Mouse (Mus musculus): Measurements from ENCODE around the gene 2310011J03Rik.

Gene 2310011J03Rik

DNA sequence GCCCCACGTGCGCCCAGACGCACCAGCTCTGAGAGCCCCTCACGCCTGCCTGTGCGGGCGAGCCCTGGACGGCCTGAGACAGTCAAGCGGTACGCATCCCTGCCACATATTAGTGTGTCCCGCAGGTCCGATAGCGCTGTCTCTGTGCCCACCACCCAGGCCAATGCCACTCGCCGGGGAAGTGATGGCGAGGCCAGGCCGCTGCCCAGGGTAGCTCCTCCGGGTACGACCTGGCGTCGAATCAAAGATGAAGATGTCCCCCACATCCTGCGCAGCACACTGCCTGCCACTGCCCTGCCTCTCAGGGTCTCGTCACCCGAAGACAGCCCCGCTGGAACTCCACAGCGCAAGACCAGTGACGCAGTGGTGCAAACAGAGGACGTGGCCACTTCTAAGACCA lies 5.0 kb downstream of the 2310011J03Rik start:
- DNase-seq (ENCODE audit: low read depth), result no peak

DNA sequence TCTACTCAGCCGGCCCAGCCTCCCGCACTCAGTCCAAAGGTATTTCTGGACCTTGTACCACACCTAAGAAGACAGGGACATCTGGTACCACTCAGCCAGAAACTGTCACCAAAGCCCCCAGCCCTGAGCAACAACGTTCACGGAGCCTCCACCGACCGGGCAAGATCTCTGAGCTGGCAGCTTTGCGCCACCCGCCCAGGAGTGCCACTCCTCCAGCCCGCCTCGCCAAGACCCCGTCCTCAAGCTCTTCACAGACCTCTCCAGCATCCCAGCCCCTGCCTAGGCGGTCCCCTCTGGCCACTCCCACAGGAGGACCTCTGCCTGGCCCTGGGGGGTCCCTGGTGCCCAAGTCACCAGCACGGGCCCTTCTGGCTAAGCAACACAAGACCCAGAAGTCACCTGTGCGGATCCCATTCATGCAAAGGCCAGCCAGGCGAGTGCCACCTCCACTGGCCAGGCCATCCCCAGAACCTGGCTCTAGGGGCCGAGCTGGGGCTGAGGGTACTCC lies 5.8 kb downstream of the 2310011J03Rik start:
- no peak for DNase-seq (ENCODE audit: low read depth)

DNA sequence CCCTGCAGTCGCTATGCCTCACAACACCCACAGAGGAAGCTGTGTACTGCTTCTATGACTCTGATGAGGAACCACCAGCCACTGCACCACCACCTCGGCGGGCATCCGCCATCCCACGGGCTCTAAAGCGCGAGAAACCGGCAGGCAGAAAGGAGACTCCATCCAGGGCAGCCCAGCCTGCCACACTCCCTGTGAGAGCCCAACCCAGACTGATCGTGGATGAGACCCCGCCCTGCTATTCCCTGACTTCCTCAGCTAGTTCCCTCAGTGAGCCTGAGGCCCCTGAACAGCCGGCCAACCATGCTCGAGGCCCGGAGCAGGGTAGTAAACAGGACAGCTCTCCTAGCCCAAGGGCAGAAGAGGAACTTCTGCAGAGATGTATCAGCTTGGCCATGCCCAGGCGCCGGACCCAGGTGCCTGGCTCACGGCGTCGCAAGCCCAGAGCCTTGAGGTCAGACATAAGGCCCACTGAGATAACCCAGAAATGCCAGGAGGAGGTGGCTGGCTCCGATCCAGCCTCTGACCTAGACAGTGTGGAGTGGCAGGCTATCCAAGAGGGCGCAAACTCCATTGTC lies 6.6 kb downstream of the 2310011J03Rik start:
- DNase-seq (ENCODE audit: low read depth), result no peak

DNA sequence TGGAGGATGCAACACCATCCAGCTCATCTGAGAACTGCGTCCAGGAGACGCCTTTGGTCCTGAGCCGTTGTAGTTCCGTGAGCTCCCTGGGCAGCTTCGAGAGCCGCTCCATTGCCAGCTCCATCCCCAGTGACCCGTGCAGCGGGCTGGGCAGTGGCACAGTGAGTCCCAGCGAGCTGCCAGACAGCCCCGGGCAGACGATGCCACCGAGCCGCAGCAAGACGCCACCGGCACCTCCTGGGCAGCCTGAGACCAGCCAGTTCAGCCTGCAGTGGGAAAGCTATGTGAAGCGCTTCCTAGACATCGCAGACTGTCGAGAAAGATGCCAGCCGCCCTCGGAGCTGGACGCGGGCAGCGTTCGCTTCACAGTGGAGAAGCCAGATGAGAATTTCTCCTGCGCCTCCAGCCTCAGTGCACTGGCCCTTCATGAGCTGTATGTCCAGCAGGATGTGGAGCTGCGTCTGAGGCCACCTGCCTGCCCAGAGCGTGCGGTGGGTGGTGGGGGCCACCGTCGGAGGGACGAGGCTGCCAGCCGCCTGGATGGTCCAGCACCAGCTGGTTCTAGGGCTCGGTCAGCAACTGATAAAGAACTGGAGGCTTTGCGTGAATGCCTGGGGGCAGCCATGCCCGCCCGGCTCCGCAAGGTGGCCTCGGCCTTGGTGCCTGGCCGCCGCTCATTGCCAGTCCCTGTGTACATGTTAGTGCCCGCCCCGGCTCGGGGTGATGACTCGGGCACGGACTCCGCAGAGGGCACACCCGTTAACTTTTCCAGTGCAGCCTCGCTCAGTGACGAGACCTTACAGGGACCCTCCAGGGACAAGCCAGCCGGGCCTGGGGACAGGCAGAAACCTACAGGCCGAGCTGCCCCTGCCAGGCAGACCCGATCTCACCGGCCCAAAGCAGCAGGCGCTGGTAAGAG lies 7.5 kb downstream of the 2310011J03Rik start:
- DNase-seq (ENCODE audit: low read depth), result no peak

DNA sequence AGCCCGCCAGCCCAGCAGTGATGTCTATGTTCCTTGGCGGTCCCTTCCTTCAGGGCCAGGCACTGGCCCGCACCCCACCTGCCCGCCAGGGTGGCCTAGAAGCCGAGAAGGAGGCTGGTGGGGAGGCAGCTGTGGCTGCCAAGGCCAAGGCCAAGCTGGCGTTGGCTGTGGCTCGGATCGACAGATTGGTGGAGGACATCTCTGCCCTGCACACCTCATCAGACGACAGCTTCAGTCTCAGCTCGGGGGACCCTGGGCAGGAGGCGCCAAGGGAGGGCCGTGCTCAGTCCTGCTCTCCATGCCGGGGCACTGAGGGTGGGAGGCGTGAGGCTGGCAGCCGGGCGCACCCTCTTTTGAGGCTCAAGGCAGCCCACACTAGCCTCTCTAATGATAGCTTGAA lies 8.8 kb downstream of the 2310011J03Rik start:
- no peak for DNase-seq (ENCODE audit: low read depth)

DNA sequence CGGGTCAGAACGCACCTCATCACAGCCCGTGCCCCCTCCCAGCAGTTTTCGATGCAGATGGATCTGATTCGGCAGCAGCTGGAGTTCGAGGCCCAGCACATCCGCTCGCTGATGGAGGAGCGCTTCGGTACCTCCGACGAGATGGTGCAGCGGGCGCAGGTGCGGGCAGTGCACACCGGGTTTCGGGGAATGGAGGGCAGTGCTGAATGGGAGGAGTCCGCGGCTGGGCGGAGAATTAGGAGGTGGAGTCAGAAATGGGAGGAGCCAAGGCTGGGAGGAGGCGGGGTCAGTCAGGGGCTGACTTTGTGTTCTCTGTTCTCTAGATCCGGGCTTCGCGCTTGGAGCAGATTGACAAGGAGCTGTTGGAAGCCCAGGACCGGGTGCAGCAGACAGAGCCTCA lies 15.5 kb downstream of the 2310011J03Rik start:
- no peak for DNase-seq (ENCODE audit: low read depth)

DNA sequence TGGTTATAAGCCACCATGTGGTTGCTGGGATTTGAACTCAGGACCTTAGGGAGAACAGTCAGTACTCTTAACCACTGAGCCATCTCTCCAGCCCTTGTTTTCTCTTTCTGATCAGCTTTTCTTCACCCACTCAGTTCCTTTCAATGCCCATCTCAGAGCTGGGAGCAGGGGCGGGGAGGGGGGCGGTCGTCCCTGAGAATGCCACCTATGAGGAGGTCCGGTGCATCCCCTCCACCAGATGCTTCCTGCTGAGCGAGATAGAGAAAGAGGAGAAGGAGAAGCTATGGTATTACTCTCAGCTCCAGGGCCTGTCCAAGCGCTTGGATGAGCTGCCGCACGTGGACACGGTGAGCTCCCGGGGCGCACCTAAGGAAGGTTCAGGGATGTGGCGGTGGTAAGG lies 15.9 kb downstream of the 2310011J03Rik start:
- no peak for DNase-seq (ENCODE audit: low read depth)

DNA sequence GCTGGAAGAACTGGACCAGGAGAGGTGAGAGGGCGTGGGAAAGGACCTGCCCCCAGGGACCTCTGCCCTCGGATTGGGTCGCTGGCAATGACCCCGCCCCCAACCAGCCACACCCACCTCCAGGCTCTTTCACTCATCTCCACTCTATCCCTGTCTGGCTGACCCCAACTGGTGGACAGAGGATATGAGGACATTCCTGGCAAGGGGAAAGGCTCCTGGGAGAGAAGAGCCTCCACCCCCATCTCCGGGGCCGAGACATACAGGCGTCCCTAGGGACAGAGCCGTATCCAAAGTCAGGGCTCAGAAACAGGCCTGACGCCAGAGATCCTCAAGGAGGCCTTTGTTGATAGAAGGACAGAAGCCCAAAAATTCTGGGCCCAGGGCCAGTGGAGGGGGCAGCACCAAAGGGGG lies 17.9 kb downstream of the 2310011J03Rik start:
- DNase-seq (ENCODE audit: low read depth), result no peak

DNA sequence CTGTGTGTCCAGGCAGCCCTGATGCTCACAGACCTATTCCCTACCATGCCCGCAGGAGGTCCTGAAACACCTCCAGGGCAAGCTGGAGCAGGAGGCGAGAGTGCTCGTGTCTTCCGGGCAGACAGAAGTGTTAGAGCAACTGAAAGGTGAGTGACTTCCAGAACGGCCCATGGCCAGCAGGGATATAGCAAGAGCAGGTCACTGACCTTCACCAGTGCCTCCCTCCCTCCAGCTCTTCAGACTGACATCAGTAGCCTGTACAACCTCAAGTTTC lies 18.3 kb downstream of the 2310011J03Rik start:
- no peak for DNase-seq (ENCODE audit: low read depth)

DNA sequence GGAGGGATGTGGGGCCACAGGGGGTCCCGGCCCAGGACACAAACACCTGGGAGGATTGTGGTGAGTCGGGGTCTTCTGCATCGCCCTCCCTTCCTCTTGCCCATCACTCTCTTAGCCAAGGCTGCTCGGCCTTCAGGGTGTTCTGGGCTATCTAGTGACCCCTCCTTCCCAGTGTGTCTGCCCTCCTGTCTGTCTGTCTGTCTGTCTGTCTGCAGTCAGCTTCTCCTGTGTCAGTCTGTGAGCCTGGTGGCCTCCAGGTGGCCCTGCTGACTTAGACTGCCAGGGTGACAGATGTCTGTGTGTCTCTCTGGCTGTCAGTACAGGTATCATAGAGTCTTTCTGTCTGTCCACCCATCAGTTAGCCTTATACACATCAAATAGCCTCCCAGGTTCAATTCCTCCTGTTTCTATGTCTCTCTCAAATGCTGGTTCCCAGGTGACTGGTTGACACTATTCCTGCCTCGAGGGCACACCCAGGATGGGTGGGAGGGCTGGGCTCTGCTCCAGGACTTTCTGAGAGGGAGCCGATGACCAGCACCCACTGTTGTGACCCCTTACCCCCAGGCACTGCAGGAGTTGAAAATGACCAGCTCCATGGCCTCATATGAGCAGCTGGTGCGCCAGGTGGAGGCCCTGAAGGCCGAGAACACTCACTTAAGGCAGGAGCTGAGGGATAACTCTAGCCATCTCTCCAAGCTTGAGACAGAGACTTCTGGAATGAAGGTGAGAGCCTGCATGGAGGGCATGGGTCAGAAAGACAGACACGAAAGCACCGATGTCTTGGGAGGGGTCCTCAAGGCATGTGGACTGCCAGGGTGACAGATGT lies 18.9 kb downstream of the 2310011J03Rik start:
- DNase-seq (ENCODE audit: low read depth), result no peak

DNA sequence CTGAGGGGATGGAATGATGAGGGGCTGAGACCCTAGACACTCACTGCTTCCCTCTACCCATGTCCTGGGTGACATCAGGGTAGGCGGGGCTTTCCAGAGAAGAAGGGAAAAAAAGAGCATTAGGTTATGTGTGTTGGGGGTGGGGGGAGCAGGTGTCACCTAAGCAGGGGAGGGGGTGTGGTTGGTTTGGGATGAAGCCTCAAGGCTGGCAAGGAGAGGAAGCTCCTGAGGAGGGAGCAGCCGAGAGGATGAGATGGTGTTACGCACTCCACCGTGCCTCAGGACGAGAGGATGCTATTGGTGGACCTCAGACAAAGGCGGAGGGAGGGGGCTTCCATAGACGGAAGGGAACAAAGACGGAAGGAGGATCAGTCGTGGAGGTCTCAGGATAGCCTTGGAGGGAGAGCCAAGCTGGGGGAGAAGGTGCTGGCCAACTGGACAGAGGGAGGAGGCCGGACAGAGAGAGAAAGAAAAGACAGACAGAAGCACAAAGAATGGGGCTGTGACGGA lies 19.6 kb downstream of the 2310011J03Rik start:
- DNase-seq (ENCODE audit: low read depth), result no peak

DNA sequence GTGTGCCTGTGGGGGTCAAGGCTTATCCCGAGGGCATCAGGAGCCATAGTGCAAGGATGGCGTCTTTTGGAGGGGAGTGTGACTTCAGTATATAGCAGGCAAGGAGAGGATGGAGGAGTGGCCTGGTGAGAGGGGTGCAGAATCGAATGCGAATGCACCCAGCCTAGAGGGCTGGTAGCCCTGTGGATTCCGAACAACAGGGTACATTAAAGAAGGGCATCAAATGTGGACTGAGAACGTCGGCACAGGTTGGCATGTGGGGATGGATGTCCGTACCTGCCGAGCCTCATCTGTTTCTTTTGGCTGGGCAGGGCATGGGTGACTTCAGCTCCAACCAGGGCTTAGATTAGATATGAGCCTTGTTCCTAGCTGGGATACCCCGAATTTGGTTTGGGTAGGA lies 20.5 kb downstream of the 2310011J03Rik start:
- DNase-seq (ENCODE audit: low read depth), result no peak

DNA sequence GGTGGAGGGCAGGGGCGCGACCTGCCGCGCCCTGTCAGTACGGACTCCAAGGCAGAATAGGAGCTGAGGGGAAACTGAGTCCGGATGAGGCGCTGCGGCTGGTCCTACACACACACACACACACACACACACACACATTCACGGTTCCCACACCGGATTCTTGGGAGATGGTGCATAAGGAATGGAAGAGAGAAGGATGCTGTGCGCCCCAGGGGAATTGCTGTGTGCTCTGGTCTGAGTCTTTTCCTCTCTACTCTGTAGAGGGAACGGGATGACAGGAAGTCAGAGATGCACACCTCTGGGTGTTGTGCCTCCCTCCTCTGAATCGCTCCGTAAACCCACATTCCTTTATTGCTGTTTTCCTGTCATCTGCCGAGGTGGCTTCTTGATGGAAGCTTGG lies 21.0 kb downstream of the 2310011J03Rik start:
- DNase-seq (ENCODE audit: low read depth), result no peak

DNA sequence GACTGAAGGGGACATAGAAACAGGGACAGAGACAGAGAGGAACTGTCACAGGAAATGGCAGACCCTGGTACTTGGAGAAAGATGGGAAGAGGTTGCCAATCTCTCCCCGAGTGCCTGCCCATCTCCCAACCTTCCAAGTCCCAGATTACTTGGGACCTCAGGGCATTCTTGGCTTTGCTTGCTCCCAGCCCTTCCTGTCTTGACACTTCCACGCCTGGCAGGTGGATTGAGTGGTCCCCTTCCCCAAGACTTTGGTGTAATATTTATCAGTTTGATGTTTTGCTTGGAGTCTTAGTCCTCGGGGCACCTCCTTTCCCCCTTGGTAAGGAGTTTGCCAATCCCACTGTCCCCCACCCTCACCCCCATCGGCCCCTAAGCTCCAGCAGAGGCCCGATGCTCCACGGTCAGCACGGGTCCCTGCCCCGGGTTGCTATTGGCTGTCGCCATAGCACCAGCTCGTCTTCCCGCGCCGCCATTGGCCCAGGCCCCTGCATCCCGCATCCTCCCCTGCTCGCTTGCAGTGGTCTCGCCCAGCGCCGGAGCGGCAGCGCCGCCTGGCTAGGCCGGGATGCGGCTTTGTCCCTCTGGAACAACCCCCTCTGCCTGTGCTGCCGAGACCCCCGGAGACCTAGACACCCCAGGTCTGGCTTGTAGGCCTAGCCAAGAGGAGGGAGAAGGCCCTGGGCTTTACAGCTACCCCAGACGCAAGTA lies 21.6 kb downstream of the 2310011J03Rik start:
- no peak for DNase-seq (ENCODE audit: low read depth)

DNA sequence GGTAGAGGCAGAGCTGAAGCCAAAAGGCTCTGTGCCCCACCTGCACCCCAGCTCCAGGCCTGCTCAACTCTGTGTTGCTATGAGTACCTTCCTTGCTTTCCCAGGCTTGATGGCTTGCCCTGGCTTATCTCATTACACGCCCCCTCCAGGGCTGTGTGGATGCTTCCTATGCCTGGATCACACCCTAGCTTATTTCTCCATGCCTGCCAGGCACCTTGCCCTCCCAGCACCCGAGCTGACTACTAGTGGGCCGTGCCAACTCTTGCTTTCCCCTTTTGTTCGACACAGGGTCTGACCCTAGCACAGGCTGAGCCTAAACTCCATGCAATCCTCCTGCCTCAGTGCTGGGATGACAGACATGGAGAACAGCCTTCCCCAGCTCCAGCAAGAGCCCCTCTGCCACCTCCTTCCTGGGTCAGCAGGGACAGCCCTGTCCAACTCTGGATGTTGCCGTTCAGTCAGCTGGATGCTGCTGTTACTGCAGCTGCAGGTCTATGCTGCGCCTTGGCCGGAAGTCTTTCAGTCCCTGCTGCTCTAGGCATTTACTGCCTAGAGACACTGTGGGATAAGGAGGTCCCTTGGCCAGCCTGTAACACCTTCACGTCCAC lies 22.7 kb downstream of the 2310011J03Rik start:
- DNase-seq (ENCODE audit: low read depth), result no peak

DNA sequence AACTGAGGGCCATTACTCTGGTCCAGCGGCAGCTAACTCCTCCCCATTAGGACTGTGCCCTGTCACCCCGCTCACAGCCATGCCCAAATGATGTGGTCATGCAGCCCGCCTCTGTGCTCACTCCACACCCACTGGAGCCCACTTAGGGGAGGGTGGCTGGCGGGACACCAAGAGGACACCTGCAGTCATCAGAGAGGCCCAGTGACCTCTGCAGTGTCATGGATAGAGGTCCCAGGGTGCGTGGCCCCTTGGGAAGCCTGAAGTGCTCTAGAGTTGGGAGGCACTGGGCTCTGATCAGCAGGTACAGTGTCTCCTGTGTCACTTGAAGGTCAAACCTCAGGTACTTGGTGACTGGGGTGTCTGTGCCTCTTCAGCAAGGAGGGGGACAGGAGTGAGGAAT lies 23.5 kb downstream of the 2310011J03Rik start:
- no peak for DNase-seq (ENCODE audit: low read depth)

DNA sequence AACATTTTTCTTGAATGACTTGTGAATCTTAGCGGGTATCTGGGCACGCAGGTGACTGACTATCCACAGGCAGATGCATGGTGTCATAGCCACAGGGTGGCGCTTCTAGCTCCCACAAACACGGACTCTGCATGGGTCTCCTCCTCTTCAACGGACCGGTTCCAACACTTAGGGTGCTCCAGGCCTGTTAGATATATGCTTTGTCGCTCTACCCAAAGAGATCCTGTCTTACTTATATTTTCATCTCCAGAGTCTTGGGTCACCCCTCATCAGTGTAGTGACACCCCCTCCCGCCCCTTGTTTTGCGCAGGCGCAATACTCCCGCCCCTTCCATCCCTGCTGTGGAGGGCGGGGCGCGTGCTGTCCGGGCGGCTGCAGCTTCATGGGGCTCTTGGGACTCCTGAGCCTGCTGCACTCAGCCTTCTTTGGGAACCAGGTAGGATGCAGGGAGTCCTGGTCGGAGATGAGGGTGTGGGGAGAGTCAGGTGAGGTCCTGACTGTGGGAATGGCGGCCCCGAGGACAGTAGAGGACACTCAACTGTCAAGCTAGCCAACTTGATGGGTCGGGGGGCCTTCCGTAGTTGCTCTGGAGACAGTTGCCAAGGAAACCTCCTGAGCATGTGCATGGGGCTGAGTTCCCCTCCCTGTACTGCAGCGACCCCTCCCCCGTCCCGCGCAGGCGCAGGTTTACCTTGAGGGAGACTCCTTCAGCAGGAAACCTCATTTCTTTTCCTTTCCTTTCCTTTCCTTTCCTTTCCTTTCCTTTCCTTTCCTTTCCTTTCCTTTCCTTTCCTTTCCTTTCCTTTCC lies 24.5 kb downstream of the 2310011J03Rik start, which contains the start of gene Apc2:
Gene Apc2 (plus strand): TSS at position 360 of the 808 bp plus-strand sequence.
- peak; percentile 61 for DNase-seq (ENCODE audit: low read depth)

DNA sequence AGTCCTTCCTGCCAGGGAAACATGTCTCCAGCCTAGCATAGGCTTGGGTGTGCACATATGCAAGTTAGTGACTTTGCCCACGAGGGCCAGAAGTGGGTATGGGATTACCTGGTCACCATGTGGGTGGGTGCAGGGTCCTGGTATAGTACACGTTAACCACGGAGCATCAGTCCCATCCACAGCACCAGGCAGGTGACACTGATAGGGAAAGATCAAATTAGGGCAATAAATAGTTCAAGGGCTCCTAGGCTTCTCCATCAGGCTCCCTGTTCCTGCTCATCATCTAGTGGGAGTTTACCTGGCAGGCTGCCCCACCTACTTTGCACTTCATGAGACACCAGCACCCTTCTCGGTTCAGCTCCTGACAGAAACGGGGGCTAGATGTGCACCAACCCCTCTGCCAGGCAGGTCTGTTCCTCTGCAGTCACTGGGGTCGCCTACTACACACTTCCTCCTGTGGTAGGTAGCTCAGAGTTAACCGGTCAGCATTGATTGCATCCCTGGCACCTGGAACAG lies 25.5 kb downstream of the 2310011J03Rik start:
- no peak for DNase-seq (ENCODE audit: low read depth)

DNA sequence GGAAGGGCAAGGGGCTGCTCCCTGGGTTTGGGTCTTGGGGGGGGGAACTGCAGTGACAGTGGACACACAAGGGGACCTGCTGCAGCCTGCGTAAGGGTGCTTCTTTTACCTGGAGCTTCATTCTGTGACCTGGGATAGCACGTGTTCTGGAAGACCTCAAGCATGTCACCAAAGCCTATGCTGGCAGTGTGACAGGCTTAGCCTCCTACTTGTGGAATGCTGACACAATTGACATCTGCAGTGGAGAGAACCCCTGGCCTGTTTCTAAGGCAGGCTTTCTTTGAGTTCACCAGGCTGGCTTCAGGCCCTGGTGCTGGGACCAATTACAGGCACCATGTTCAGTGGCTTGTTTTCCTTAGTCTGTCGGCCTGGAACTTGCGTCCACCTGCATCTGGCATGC lies 26.0 kb downstream of the 2310011J03Rik start:
- no peak for DNase-seq (ENCODE audit: low read depth)

DNA sequence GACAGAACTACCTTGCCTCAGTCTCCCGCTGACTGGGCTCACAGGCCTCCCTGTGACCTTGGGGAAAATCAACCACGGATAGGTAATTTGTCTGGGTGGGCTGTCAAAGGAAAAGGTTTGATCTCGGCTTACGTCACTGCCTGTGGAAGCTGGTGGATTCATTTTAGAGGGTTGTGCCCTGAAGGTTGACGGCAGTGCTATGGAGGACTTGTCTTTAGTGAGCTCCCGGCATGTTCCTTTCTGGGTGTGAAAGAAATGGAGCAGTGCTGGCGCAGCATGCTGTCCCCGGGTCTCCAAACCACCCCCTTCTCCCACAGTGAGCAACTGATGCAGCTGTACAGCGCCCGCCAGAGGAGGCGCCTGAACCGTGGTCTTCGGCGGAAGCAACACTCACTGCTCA lies 27.0 kb downstream of the 2310011J03Rik start:
- no peak for DNase-seq (ENCODE audit: low read depth)

All from c-Kit-positive CD71-negative TER-119-negative erythroid progenitor cells, embryonic 14.5 days (primary cell).